Mouse (Mus musculus): ENCODE data around the gene Diras2.

The Diras2 gene

GRCm38 (mm10) chr13:52469795-52470690 lies 61.0 kb downstream of the Diras2 start:
- peak in 1 of 2 experiments; percentile 7 for DNase-seq (ENCODE audit: low spot score in 2 of 2)

DNA sequence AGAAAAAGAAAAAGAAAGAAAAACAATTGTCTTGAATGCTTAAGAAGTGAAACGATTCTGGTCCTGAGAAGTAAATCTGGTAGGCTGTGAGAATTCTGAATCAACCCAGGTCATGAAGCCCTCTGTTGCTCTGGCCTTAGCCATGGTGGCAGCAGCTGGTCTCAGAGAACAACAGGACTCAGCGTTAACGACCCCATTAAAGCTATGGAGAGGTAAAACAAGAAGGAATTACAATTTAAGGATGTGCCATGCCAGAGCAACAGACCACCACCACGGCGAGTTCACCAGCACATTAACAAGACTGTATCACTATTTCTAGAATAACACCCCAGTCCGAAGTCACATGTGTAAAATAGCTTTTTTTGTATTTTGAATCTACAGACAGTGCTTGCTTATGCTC lies 65.9 kb downstream of the Diras2 start:
- DNase-seq (ENCODE audit: low spot score in 2 of 2): no peak

GRCm38 (mm10) chr13:52459982-52460381 lies 71.1 kb downstream of the Diras2 start:
- DNase-seq (ENCODE audit: low spot score in 2 of 2): no peak

- no peak for DNase-seq (ENCODE audit: low spot score in 2 of 2)
These were observed 73.2 kb downstream of the Diras2 start for GRCm38 (mm10) chr13:52457889-52458324.

GRCm38 (mm10) chr13:52457177-52457888 lies 73.7 kb downstream of the Diras2 start:
- no peak for DNase-seq (ENCODE audit: low spot score in 2 of 2)

DNA sequence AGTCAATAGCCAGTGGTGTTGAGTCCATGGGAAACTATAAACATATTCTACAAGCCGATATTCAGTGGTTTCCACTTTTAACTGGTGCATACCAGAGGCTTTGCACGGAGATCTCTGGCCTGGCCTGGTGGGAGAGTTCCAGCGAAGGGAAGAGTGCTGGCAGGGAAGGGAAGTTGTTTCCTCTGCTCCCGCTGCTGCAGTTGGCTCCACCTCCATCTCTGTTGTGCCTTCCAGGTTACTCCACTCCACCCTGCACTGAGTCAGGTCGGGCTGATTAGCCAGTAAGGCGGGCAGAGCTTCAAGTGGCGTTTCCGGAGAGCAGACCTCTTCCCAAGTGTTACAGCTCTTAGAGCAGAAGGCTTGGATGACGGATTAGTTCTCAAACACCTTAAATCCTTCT lies 75.8 kb downstream of the Diras2 start:
- DNase-seq (ENCODE audit: low spot score in 2 of 2): peak; percentile 39 to 65

- peak; percentile 9 to 38 for DNase-seq (ENCODE audit: low spot score in 2 of 2)
These were observed 76.3 kb downstream of the Diras2 start for GRCm38 (mm10) chr13:52454708-52455250.
